In genomic region chr5:141362676-141363075, GRCm38 (mm10) we compare ENCODE assay signal across 22 mouse cellular contexts.
A peak's percentile ranks its signal among the peaks of the same experiment; 100 is the strongest.
DNase-seq lines count a peak whose midpoint lies in the region.
"Had no signal": no experiment of that assay in that cellular context is flagged by ENCODE, and none has a peak within 500 bp of the region (broad histone marks: within the 10 kb centered on the region; RNA-seq: fewer than 3 reads in every experiment).

No protein-coding gene starts in this region.

- no peak overlapping the region for H3K4me3 ChIP-seq in heart, embryonic 10.5 days
- H3K4me3 ChIP-seq: embryonic facial prominence, embryonic 13.5 days; erythroblast, embryonic 14.5 days; forebrain, embryonic 13.5 days; heart, embryonic 13.5 days; hindbrain, embryonic 15.5 days had no signal

- peaks cover 8% of the 10 kb centered on the region; the same call in 1 of the 2 replicates for H3K4me1 ChIP-seq in heart, embryonic 10.5 days
- H3K4me1 ChIP-seq: embryonic facial prominence, embryonic 13.5 days; forebrain, embryonic 13.5 days had no signal

- WGBS in heart, embryonic 10.5 days = 56% methylated on average over 2 of the region's 2 CpGs

- H3K27ac ChIP-seq in heart, embryonic 10.5 days = no peak overlapping the region
- H3K27ac ChIP-seq: embryonic facial prominence, embryonic 13.5 days; forebrain, embryonic 13.5 days; heart, embryonic 13.5 days; hindbrain, embryonic 15.5 days had no signal

- H3K27me3 ChIP-seq in heart, embryonic 10.5 days (ENCODE audit: insufficient read depth, poor library complexity, severe bottlenecking) = no peaks in the 10 kb centered on the region
- H3K27me3 ChIP-seq: embryonic facial prominence, embryonic 13.5 days; forebrain, embryonic 13.5 days; heart, embryonic 13.5 days; hindbrain, embryonic 15.5 days had no signal

- peak; percentile 51 for DNase-seq in heart, adult 11 months
- DNase-seq in heart, embryonic 10.5 days (ENCODE audit: low spot score) = no peak
- peak; percentile 24 for DNase-seq in retina, embryonic 14.5 days (ENCODE audit: low spot score)
- DNase-seq in retina, postnatal 1 day = no peak
- DNase-seq in embryo, embryonic 10.5 days (ENCODE audit: low spot score) = peak; percentile 59
- DNase-seq in lung, postnatal 10 days = no peak
- DNase-seq in cerebellum, postnatal 25 days = no peak
- DNase-seq: adrenal gland, adult 8-10 months; adrenal gland, postnatal 25 days; cerebellum, adult 2 months; cerebellum, adult 9-11 months; cerebellum, postnatal 36 days; gastrocnemius, postnatal 10 days; heart, adult 18-20 months; heart, postnatal 14 days; heart, postnatal 4 days; kidney, adult 2 months had no signal

- H3K36me3 ChIP-seq in heart, embryonic 10.5 days = no peaks in the 10 kb centered on the region
- H3K36me3 ChIP-seq: embryonic facial prominence, embryonic 13.5 days; heart, embryonic 13.5 days; hindbrain, embryonic 15.5 days had no signal

- no peaks in the 10 kb centered on the region for H3K9me3 ChIP-seq in heart, embryonic 10.5 days
- H3K9me3 ChIP-seq: embryonic facial prominence, embryonic 13.5 days; forebrain, embryonic 13.5 days; heart, embryonic 13.5 days; hindbrain, embryonic 15.5 days had no signal

Comparison
In these comparisons a context has a peak if more than half of its experiments do, and no peak if none do; other contexts are left out.
1. DNase-seq: peak in heart, adult 11 months (single experiment), retina, embryonic 14.5 days (single experiment) and embryo, embryonic 10.5 days (single experiment); none in heart, embryonic 10.5 days (single experiment), retina, postnatal 1 day (single experiment), lung, postnatal 10 days (single experiment) and cerebellum, postnatal 25 days (0 of 2).